Comparison of ENCODE assay signal across 13 mouse cellular contexts in the genomic region with DNA sequence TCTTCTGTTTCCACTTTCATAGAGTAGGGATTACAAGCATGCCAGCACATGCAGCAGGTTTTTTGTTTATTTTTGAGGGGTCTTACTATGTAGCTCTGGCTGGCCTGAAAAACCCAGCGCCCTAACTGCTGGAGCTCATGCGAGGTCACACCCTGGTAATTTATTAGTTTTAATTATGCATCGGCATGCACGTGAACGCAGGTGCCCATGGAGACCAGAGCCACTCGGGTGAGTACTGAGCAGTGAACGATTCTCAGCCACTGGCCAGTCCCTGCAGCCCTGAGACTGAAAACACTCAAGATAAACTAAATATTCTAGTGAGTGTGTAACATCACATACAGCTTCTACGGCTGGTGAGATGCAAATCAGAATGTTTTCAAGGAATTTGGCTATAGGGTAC.
"Had no signal": no experiment of that assay in that cellular context is flagged by ENCODE, and none has a peak within 500 bp of the region (broad histone marks: within the 10 kb centered on the region; RNA-seq: fewer than 3 reads in every experiment).

No protein-coding gene starts in this region.

- ATAC-seq: intestine, postnatal 0 days; midbrain, embryonic 15.5 days had no signal

- DNase-seq: layer of hippocampus, adult 9-11 months; layer of hippocampus, postnatal 36 days; left cerebral cortex, postnatal 4 days; lung, adult 18-20 months; lung, postnatal 36 days; retina, postnatal 1 day; right cerebral cortex, postnatal 14 days; thymus, postnatal 4 days had no signal

- H3K4me3 ChIP-seq: limb, embryonic 13.5 days; midbrain, embryonic 15.5 days; neural tube, embryonic 12.5 days had no signal

- H3K9me3 ChIP-seq: limb, embryonic 13.5 days; midbrain, embryonic 15.5 days; neural tube, embryonic 12.5 days had no signal

- H3K4me2 ChIP-seq: limb, embryonic 13.5 days; midbrain, embryonic 15.5 days; neural tube, embryonic 12.5 days had no signal

- H3K4me1 ChIP-seq: limb, embryonic 13.5 days; midbrain, embryonic 15.5 days; neural tube, embryonic 12.5 days had no signal

- H3K9ac ChIP-seq: limb, embryonic 13.5 days; liver, embryonic 14.5 days; midbrain, embryonic 15.5 days; neural tube, embryonic 12.5 days had no signal

- H3K27ac ChIP-seq: limb, embryonic 13.5 days; liver, embryonic 14.5 days; midbrain, embryonic 15.5 days; neural tube, embryonic 12.5 days had no signal

- H3K27me3 ChIP-seq: limb, embryonic 13.5 days; midbrain, embryonic 15.5 days; neural tube, embryonic 12.5 days had no signal
